Mouse (Mus musculus) MEL (cell line): ENCODE results near the gene Adgrl4.

Source experiments
- CHD1 ChIP-seq: IDR thresholded peaks from 2 replicates; pipeline ENCODE4 v1.6.1; 2012; ENCODE audit warnings: low read depth, mild to moderate bottlenecking, inconsistent platforms, low read length, improper control_type of control experiment
- CTCF ChIP-seq, 3 experiments: IDR thresholded peaks in 2 of 3; conservative IDR thresholded peaks in 1 of 3; 2 replicates each; pipeline ENCODE4 v1.5.1; 2011 to 2012; ENCODE audit warnings: low read length in 3 of 3, low read depth in 2 of 3, mild to moderate bottlenecking in 2 of 3, improper control_type of control experiment in 1 of 3, inconsistent platforms in 1 of 3, mixed read lengths in 1 of 3, moderate library complexity in 1 of 3; ENCODE audit not compliant: control insufficient read depth in 1 of 3, insufficient read depth in 1 of 3, poor library complexity in 1 of 3, severe bottlenecking in 1 of 3
- E2F4 ChIP-seq: IDR thresholded peaks from 2 replicates; pipeline ENCODE4 v1.6.1; 2011; ENCODE audit warnings: low read depth, low read length, improper control_type of control experiment, borderline replicate concordance
- EP300 ChIP-seq, 2 experiments: IDR thresholded peaks; 2 replicates each; pipeline ENCODE4 v1.6.1; 2011; ENCODE audit warnings: improper control_type of control experiment in 2 of 2, low read length in 2 of 2, low read depth in 1 of 2, mild to moderate bottlenecking in 1 of 2
- GABPA ChIP-seq: IDR thresholded peaks from 2 replicates; pipeline ENCODE4 v1.6.1; 2012; ENCODE audit warnings: low read depth, mild to moderate bottlenecking, inconsistent platforms, low read length, improper control_type of control experiment, moderate library complexity
- KAT2A ChIP-seq: conservative IDR thresholded peaks from 2 replicates; pipeline ENCODE4 v1.6.1; 2012; ENCODE audit warnings: low read depth, low read length, improper control_type of control experiment, inconsistent platforms
- MAX ChIP-seq: IDR thresholded peaks from 2 replicates; pipeline ENCODE4 v1.6.1; 2011; ENCODE audit warnings: low read length, improper control_type of control experiment
- POLR2A ChIP-seq, 2 experiments: IDR thresholded peaks; 2 replicates each; pipeline ENCODE4 v1.6.1; 2011 to 2012; ENCODE audit warnings: low read length in 2 of 2, mild to moderate bottlenecking in 2 of 2, control low read depth in 1 of 2, improper control_type of control experiment in 1 of 2, low read depth in 1 of 2, moderate library complexity in 1 of 2; ENCODE audit not compliant: control insufficient read depth in 1 of 2, insufficient read depth in 1 of 2, poor library complexity in 1 of 2
- POLR2AphosphoS2 ChIP-seq: IDR thresholded peaks from 2 replicates; pipeline ENCODE4 v1.6.1; 2011; ENCODE audit warnings: low read length, improper control_type of control experiment
- ZC3H11A ChIP-seq: IDR thresholded peaks from 2 replicates; pipeline ENCODE4 v1.6.1; 2012; ENCODE audit warnings: low read depth, mild to moderate bottlenecking, inconsistent platforms, low read length, improper control_type of control experiment

DNA sequence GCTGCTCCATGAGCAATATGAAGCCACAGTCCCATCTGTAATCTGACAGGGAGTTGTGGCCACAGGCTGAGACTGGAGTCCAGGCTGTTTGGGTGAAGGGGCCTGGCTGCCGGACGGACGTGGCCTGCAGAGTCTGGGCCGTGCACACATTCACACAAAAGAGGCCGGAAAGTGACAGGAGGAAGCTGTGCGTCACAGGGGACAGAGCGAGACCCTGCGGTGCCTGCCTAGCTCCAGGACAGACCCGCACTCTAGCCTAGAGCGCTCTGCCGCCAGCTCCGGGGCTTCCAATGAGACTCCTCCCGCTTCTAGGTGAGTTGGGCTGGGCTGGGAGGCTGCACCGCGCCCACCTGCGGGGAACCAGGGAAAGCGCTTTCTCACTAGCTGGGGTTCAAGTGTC, at the start of gene Adgrl4:
- TF ChIP-seq CHD1 (no peak), ZC3H11A (no peak), EP300 (IDR thresholded peaks at IDR 0.05; ENCODE audit: low read depth in 1 of 2, low read length in 2 of 2) (no peak), POLR2AphosphoS2 (no peak), POLR2A (IDR thresholded peaks at IDR 0.05; ENCODE audit: control insufficient read depth in 1 of 2, insufficient read depth in 1 of 2, low read depth in 1 of 2, low read length in 2 of 2, poor library complexity in 1 of 2) (no peak), E2F4 (no peak), CTCF (IDR thresholded peaks at IDR 0.05 in 2 of 3, conservative IDR thresholded peaks at IDR 0.05 in 1 of 3; ENCODE audit: control insufficient read depth in 1 of 3, insufficient read depth in 1 of 3, low read depth in 2 of 3, low read length in 3 of 3, poor library complexity in 1 of 3, severe bottlenecking in 1 of 3) (no peak), KAT2A (no peak), GABPA (no peak), MAX (no peak)
